Mouse (Mus musculus): ENCODE measurements at regions not wholly inside any gene's neighbourhood (a gene's known extent, or its start where the extent isn't known, plus 50 kb on each side); places are given as distances from the start of the nearest gene placed in this dataset.

DNA sequence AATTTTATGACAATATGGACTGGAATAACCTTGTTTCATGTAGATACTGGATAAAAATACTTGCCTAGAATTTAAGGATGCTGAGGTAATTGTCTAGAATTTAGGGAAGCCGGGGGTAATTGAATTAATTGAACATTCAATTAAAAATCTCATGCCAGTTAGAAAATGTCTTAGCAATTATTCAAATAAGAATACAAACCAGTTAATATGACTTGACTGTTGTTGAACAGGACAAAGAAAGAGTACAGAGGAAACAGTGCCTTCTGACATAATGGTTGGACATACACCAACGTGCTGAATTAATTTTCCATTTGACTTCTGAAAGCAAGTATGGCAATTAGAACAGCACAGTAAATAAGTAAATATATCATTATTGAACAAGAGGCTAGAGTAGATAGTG lies 377.4 kb upstream of the Vrk2 start:
- TF ChIP-seq MXI1 (IDR thresholded peaks at IDR 0.05; ENCODE audit: low read depth, low read length), result no peak
- no peak for TF ChIP-seq SMC3 (IDR thresholded peaks at IDR 0.05; ENCODE audit: low read depth, low read length)
- no peak for TF ChIP-seq MEF2A (IDR thresholded peaks at IDR 0.05; ENCODE audit: borderline replicate concordance, low read depth, low read length)
- TF ChIP-seq RAD21 (IDR thresholded peaks at IDR 0.05; ENCODE audit: low read depth, low read length), result no peak
- no peaks in the 10 kb centered on the region for H3K9me3 ChIP-seq (replicated peaks; ENCODE audit: low read length)
- dilution Hi-C loops (cut with MboI; ENCODE audit: extremely low pct_ligation_motif_present, extremely low pct_unique_long_range_greater_than_20kb, low sequenced_read_pairs), result no loop called here
- in situ Hi-C loops (cut with MboI; ENCODE audit: low pct_ligation_motif_present, low pct_unique_long_range_greater_than_20kb, low sequenced_read_pairs), result loop anchor here (25.0 kb wide), 1 partner anchor 759 kb away; the partner anchor contains the start of gene 5730522E02Rik
- no peak overlapping the region for H3K4me3 ChIP-seq (replicated peaks in 1 of 3; ENCODE audit: low read depth in 2 of 3, low read length in 2 of 3, poor library complexity in 1 of 3)
- no peaks in the 10 kb centered on the region for H3K27me3 ChIP-seq (replicated peaks)
- H3K9ac ChIP-seq (ENCODE audit: insufficient read depth, low read depth), result no peak overlapping the region
- H3K4me1 ChIP-seq (ENCODE audit: control insufficient read depth in 1 of 2, insufficient read depth in 2 of 2), result no peaks in the 10 kb centered on the region
- no peak overlapping the region for H3K4me2 ChIP-seq (ENCODE audit: insufficient read depth, low read depth, poor library complexity, severe bottlenecking)
- H3K79me2 ChIP-seq (replicated peaks; ENCODE audit: control insufficient read depth, extremely low read depth, insufficient read depth, poor library complexity, severe bottlenecking), result no peaks in the 10 kb centered on the region
- no peak overlapping the region for H3K27ac ChIP-seq (ENCODE audit: insufficient read depth, low read depth)
- H3K36me3 ChIP-seq (replicated peaks in 1 of 2; ENCODE audit: control insufficient read depth in 1 of 2, insufficient read depth in 1 of 2, low read length in 1 of 2), result no peaks in the 10 kb centered on the region
- no peak for DNase-seq (ENCODE audit: extremely low read depth)

- dilution Hi-C loops (cut with MboI; ENCODE audit: extremely low pct_ligation_motif_present, extremely low pct_unique_long_range_greater_than_20kb, low sequenced_read_pairs), result no loop called here
- H3K27me3 ChIP-seq (replicated peaks), result no peaks in the 10 kb centered on the region
- no peak overlapping the region for H3K4me3 ChIP-seq (replicated peaks in 1 of 3; ENCODE audit: low read depth in 2 of 3, low read length in 2 of 3, poor library complexity in 1 of 3)
- no peak overlapping the region for H3K9ac ChIP-seq (ENCODE audit: insufficient read depth, low read depth)
- in situ Hi-C loops (cut with MboI; ENCODE audit: low pct_ligation_motif_present, low pct_unique_long_range_greater_than_20kb, low sequenced_read_pairs), result loop anchor here (25.0 kb wide), 1 partner anchor 755 kb away; the partner anchor contains the start of gene 5730522E02Rik
- peaks cover 3 to 9% of the 10 kb centered on the region in 2 experiments for H3K4me1 ChIP-seq (ENCODE audit: control insufficient read depth in 1 of 2, insufficient read depth in 2 of 2)
- H3K4me2 ChIP-seq (ENCODE audit: insufficient read depth, low read depth, poor library complexity, severe bottlenecking), result no peak overlapping the region
- no peaks in the 10 kb centered on the region for H3K9me3 ChIP-seq (replicated peaks; ENCODE audit: low read length)
- no peak for DNase-seq (ENCODE audit: extremely low read depth)
- no peaks in the 10 kb centered on the region for H3K79me2 ChIP-seq (replicated peaks; ENCODE audit: control insufficient read depth, extremely low read depth, insufficient read depth, poor library complexity, severe bottlenecking)
- TF ChIP-seq USF1 (IDR thresholded peaks at IDR 0.05; ENCODE audit: low read depth, low read length) (no peak), NELFE (IDR thresholded peaks at IDR 0.05; ENCODE audit: low read depth, low read length) (no peak), EP300 (IDR thresholded peaks at IDR 0.05; ENCODE audit: low read length) (no peak), MEF2A (IDR thresholded peaks at IDR 0.05; ENCODE audit: borderline replicate concordance, low read depth, low read length) (no peak), BHLHE40 (IDR thresholded peaks at IDR 0.05; ENCODE audit: low read depth, low read length) (no peak), NRF1 (IDR thresholded peaks at IDR 0.05; ENCODE audit: low read depth, low read length) (no peak), GABPA (IDR thresholded peaks at IDR 0.05; ENCODE audit: insufficient replicate concordance, low read depth, low read length) (no peak), ETS1 (conservative IDR thresholded peaks at IDR 0.05; ENCODE audit: low read depth, low read length) (no peak), ZC3H11A (IDR thresholded peaks at IDR 0.05; ENCODE audit: low read depth, low read length) (no peak), MAZ (IDR thresholded peaks at IDR 0.05; ENCODE audit: low read depth, low read length) (no peak), ELF1 (IDR thresholded peaks at IDR 0.05; ENCODE audit: low read depth, low read length) (no peak)
- no peak overlapping the region for H3K27ac ChIP-seq (ENCODE audit: insufficient read depth, low read depth)
- H3K36me3 ChIP-seq (replicated peaks in 1 of 2; ENCODE audit: control insufficient read depth in 1 of 2, insufficient read depth in 1 of 2, low read length in 1 of 2), result no peaks in the 10 kb centered on the region
Observed at GRCm38 (mm10) chr11:26967427-26967826, 373.6 kb upstream of the Vrk2 start.

Measured in CH12.LX (cell line).